8 mouse cellular contexts compared by ENCODE assay signal in genomic region chr9:8017253-8017913, GRCm38 (mm10). TPM values are rescaled to one million over a fixed set of nuclear protein-coding genes. Genes with fewer than 3 reads are reported as not detected.
DNase-seq lines count a peak whose midpoint lies in the region; ATAC-seq and TF ChIP-seq lines count a peak whose summit lies in the region.

No protein-coding gene starts in this region.

- H3K4me2 ChIP-seq in heart, embryonic 11.5 days, result no peak overlapping the region

- WGBS in heart, embryonic 11.5 days (ENCODE audit: insufficient replicate concordance), result 42% methylated on average over 20 of the region's 20 CpGs

- no peaks in the 10 kb centered on the region for H3K27me3 ChIP-seq in heart, embryonic 11.5 days (ENCODE audit: control insufficient read depth, insufficient read depth, low read length)
- H3K27me3 ChIP-seq in G1E (ENCODE audit: insufficient read depth, low read length), result peaks cover 9% of the 10 kb centered on the region

- no peak overlapping the region for H3K4me3 ChIP-seq in heart, embryonic 11.5 days (ENCODE audit: low read depth, low read length)
- H3K4me3 ChIP-seq in G1E (ENCODE audit: low read depth, low read length), result peak overlapping the region; percentile 62; the same call in 1 of the 2 replicates

- TF ChIP-seq CTCF in G1E (IDR thresholded peaks at IDR 0.05; ENCODE audit: low read depth, low read length), result no peak

- H3K27ac ChIP-seq in heart, embryonic 11.5 days (ENCODE audit: low read depth, low read length), result no peak overlapping the region

- H3K36me3 ChIP-seq in heart, embryonic 11.5 days (ENCODE audit: control insufficient read depth, insufficient read depth, low read length), result no peaks in the 10 kb centered on the region
- H3K36me3 ChIP-seq in G1E (replicated peaks), result no peaks in the 10 kb centered on the region

- intact Hi-C loops in heart, postnatal 14 days (cut with DNase I), result no loop called here

- H3K9ac ChIP-seq in heart, embryonic 11.5 days (ENCODE audit: low read depth, low read length), result no peak overlapping the region

- peak; percentile 8 to 32 for DNase-seq in heart, postnatal 14 days
- DNase-seq in 416B (ENCODE audit: low read depth) (peak; percentile 87), G1E (ENCODE audit: low spot score) (peak; percentile 21)
- peak; percentile 18 to 27 for DNase-seq in kidney, postnatal 4 days
- peak; percentile 30 for DNase-seq in testis, postnatal 14 days (ENCODE audit: low spot score)
- DNase-seq in embryo, embryonic 11 days, result no peak
- no peak for DNase-seq in right cerebral cortex, postnatal 25 days

- H3K9me3 ChIP-seq in heart, embryonic 11.5 days (replicated peaks; ENCODE audit: control insufficient read depth, low read length), result no peaks in the 10 kb centered on the region
- no peaks in the 10 kb centered on the region for H3K9me3 ChIP-seq in G1E (replicated peaks)

- ATAC-seq in heart, embryonic 11.5 days (replicated peaks; ENCODE audit: insufficient number of reproducible peaks, low FRiP score, low TSS enrichment), result no peak
- ATAC-seq in G1E (ENCODE audit: extremely low read depth, insufficient number of reproducible peaks, low FRiP score, poor library complexity, severe bottlenecking), result peak; percentile 86

- no peaks in the 10 kb centered on the region for H3K4me1 ChIP-seq in heart, embryonic 11.5 days (ENCODE audit: control insufficient read depth, insufficient read depth, low read length)
- H3K4me1 ChIP-seq in G1E (ENCODE audit: insufficient read depth, low read depth, low read length), result peaks cover 5% of the 10 kb centered on the region; the same call in 1 of the 2 replicates

RNA-seq across cellular contexts. Expression of gene Yap1, which starts 13.0 kb away (rescaled TPM):
- total RNA-seq in heart, postnatal 14 days (2021), result 10 to 100 TPM; 60.9 to 63.1 TPM
- polyA plus RNA-seq in heart, embryonic 11.5 days (2014; fragmentation: Nextera tagmentation; extraction: Ambion mirVana), result 25.3 and 27.1 TPM in 2 replicates
- total RNA-seq in G1E (2014; fragmentation: Nextera tagmentation) (not detected in 2 replicates), G1E (2017) (0.41 and 0.60 TPM in 2 replicates)
- 0.04 and 0.05 TPM in 2 replicates for polyA plus RNA-seq in G1E (2012)

RNA-seq across cellular contexts. Expression of gene Cfap300, which starts 25.2 kb away (rescaled TPM):
- 1 to 10 TPM in 1 of 2 experiments, under 1 TPM in 1; 0.76 to 1.4 TPM for total RNA-seq in heart, postnatal 14 days (2021)
- 9.1 and 9.4 TPM in 2 replicates for polyA plus RNA-seq in heart, embryonic 11.5 days (2014; fragmentation: Nextera tagmentation; extraction: Ambion mirVana)
- 3.6 and 7.4 TPM in 2 replicates for total RNA-seq in G1E (2014; fragmentation: Nextera tagmentation)
- total RNA-seq in G1E (2017), result 1.6 and 2.1 TPM in 2 replicates
- 3.6 and 5.3 TPM in 2 replicates for polyA plus RNA-seq in G1E (2012)

Comparison
In these comparisons a context has a peak if more than half of its experiments do, and no peak if none do; other contexts are left out.
1. DNase-seq: peak in heart, postnatal 14 days (2 of 2), 416B (single experiment), G1E (single experiment), kidney, postnatal 4 days (2 of 2) and testis, postnatal 14 days (single experiment); none in embryo, embryonic 11 days (single experiment) and right cerebral cortex, postnatal 25 days (single experiment).
2. RNA of gene Yap1, which starts 13.0 kb away (total RNA-seq): 60.9 to 63.1 TPM in heart, postnatal 14 days; 0.41 to 0.60 TPM in G1E; every median in the first group is over 10 times any median in the second.